Mouse (Mus musculus) forebrain, embryonic 16.5 days (tissue): ENCODE results near the gene Kif9. TPM values are rescaled to one million over a fixed set of nuclear protein-coding genes. Genes with fewer than 3 reads are reported as not detected.

ENCODE experiments used
- ATAC-seq: fragments of 200-750 bp; cut with Nextera tagmentation; 2 replicates; pipeline ENCODE4 v1.8.0; 2017; ENCODE audit warnings: mild to moderate bottlenecking, moderate library complexity
- H3K27ac ChIP-seq: fragments of 300-500 bp; sonication (generic); 2 replicates; pipeline ENCODE4 v1.5.1; 2014; ENCODE audit warnings: low read length, control low read depth
- H3K27me3 ChIP-seq: fragments of 300-500 bp; sonication (generic); replicated peaks from 2 replicates; pipeline ENCODE4 v1.6.1; 2014; ENCODE audit warnings: low read length; ENCODE audit not compliant: control insufficient read depth, insufficient read depth
- H3K36me3 ChIP-seq: fragments of 300-500 bp; sonication (generic); 2 replicates; pipeline ENCODE4 v1.6.1; 2014; ENCODE audit not compliant: control insufficient read depth, insufficient read depth
- H3K4me1 ChIP-seq: fragments of 300-500 bp; sonication (generic); replicated peaks from 2 replicates; pipeline ENCODE4 v1.6.1; 2014; ENCODE audit warnings: low read length; ENCODE audit not compliant: control insufficient read depth, insufficient read depth
- H3K4me2 ChIP-seq: fragments of 300-500 bp; sonication (generic); 2 replicates; pipeline ENCODE4 v1.6.1; 2014; ENCODE audit warnings: mild to moderate bottlenecking, low read length, control low read depth
- H3K4me3 ChIP-seq: fragments of 300-500 bp; sonication (generic); replicated peaks from 2 replicates; pipeline ENCODE4 v1.5.1; 2014; ENCODE audit warnings: mild to moderate bottlenecking, low read length, control low read depth
- H3K9ac ChIP-seq: fragments of 300-500 bp; sonication (generic); replicated peaks from 2 replicates; pipeline ENCODE4 v1.6.1; 2014; ENCODE audit warnings: low read depth, low read length, control low read depth
- H3K9me3 ChIP-seq: fragments of 300-500 bp; sonication (generic); 2 replicates; pipeline ENCODE4 v1.6.1; 2016; ENCODE audit warnings: low read length; ENCODE audit not compliant: control insufficient read depth
- WGBS: fragments of 180-500 bp; shearing (Covaris S2); extraction: QIAGEN DNeasy Blood & Tissue Kit; methylation state at CpG from one replicate; pipeline ENCODE4 v1.1.7; 2014; 5-methylcytosine and 5-hydroxymethylcytosine counted together
- polyA plus RNA-seq: library from polyadenylated mRNA; unstranded; fragments of >200 nt; fragmentation: Nextera tagmentation; extraction: Ambion mirVana; gene quantifications from 2 replicates; pipeline ENCODE4 v1.2.1, GENCODE M21; 2015

Kif9 gene
- polyA plus RNA-seq, 1 experiment from 2014 or later: 3.0 TPM

DNA sequence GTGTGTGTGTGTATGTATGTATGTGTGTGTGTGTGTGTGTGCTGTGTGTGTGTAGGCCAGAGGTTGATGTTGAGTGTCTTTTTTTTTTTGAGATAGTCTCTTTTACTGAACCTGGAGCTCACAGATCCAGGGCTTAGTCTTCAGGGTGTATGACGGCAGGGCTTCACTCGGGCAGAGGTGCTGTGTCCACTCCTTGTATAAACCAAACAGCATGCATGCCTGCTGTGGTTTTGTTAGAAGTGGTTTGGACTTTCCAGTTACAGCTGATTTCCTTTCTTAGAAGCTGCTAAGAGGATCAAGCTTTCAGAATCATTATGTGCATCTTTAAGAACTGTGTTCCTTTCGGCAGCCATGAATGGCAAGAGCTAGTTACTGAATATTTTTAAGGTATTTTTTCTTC lies 18.8 kb upstream of the Kif9 start:
- Histone ChIP-seq H3K27me3 (no peaks in the 10 kb centered on the region), H3K4me2 (no peak overlapping the region), H3K4me3 (no peak overlapping the region), H3K9me3 (no peaks in the 10 kb centered on the region), H3K27ac (no peak overlapping the region), H3K9ac (no peak overlapping the region), H3K4me1 (no peaks in the 10 kb centered on the region), H3K36me3 (no peaks in the 10 kb centered on the region)
- WGBS: 73% methylated on average over 3 of the region's 3 CpGs
- no peak for ATAC-seq

DNA sequence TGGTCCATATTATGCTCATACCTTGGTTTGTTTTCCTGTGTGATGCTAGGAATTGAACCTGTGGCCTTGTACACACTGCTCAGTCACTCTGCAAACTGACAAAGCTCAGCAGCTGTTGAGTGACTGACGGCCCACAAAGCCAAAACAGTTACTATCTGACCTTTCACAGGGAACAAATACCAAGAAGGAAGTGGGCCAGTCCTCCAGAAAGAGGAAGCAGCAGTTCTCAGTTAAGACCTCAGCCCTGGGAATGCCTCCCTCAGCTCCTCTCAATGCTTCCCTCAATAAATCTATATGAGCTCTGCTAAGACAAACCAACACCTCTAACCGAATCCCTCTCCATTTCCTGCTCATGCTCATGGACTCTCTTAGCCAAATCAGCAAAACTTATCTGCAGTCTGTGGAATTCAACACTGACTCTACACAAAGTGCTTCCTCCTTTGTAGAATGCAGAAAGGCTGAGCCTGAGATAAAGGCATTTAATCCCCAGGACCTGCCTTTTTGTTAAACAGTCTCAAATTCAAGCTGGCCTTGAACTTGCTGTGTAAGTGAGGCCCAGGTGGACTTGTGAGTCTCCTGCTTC lies 17.5 kb upstream of the Kif9 start:
- Histone ChIP-seq H3K36me3 (no peaks in the 10 kb centered on the region), H3K27ac (no peak overlapping the region), H3K27me3 (no peaks in the 10 kb centered on the region), H3K4me3 (no peak overlapping the region), H3K9ac (no peak overlapping the region), H3K4me2 (no peak overlapping the region), H3K4me1 (no peaks in the 10 kb centered on the region), H3K9me3 (no peaks in the 10 kb centered on the region)
- WGBS: 82% methylated on average over 2 of the region's 2 CpGs
- no peak for ATAC-seq

GRCm38 (mm10) chr9:110460884-110461815 lies 15.6 kb upstream of the Kif9 start:
- Histone ChIP-seq H3K9ac (no peak overlapping the region), H3K4me2 (no peak overlapping the region), H3K27ac (no peak overlapping the region), H3K4me1 (no peaks in the 10 kb centered on the region), H3K9me3 (no peaks in the 10 kb centered on the region), H3K27me3 (no peaks in the 10 kb centered on the region), H3K4me3 (no peak overlapping the region), H3K36me3 (no peaks in the 10 kb centered on the region)
- ATAC-seq: no peak
- WGBS: 90% methylated on average over 18 of the region's 18 CpGs

GRCm38 (mm10) chr9:110462321-110462720 lies 14.4 kb upstream of the Kif9 start:
- no peak overlapping the region for H3K4me3 ChIP-seq
- ATAC-seq: no peak
- 77% methylated on average over 7 of the region's 7 CpGs for WGBS

GRCm38 (mm10) chr9:110463983-110464591 lies 12.7 kb upstream of the Kif9 start:
- 92% methylated on average over 6 of the region's 6 CpGs for WGBS
- Histone ChIP-seq H3K4me1 (no peaks in the 10 kb centered on the region), H3K4me2 (no peak overlapping the region), H3K36me3 (no peaks in the 10 kb centered on the region), H3K9me3 (no peaks in the 10 kb centered on the region), H3K27me3 (no peaks in the 10 kb centered on the region), H3K4me3 (no peak overlapping the region), H3K27ac (no peak overlapping the region), H3K9ac (no peak overlapping the region)
- no peak for ATAC-seq

More at GRCm38 (mm10) chr9:110462321-110462720, 14.4 kb upstream of the Kif9 start:
- H3K4me2 ChIP-seq: no peak overlapping the region
- no peak overlapping the region for H3K9ac ChIP-seq
- no peaks in the 10 kb centered on the region for H3K36me3 ChIP-seq
- no peak overlapping the region for H3K27ac ChIP-seq
- H3K9me3 ChIP-seq: no peaks in the 10 kb centered on the region
- no peaks in the 10 kb centered on the region for H3K27me3 ChIP-seq
- no peaks in the 10 kb centered on the region for H3K4me1 ChIP-seq

DNA sequence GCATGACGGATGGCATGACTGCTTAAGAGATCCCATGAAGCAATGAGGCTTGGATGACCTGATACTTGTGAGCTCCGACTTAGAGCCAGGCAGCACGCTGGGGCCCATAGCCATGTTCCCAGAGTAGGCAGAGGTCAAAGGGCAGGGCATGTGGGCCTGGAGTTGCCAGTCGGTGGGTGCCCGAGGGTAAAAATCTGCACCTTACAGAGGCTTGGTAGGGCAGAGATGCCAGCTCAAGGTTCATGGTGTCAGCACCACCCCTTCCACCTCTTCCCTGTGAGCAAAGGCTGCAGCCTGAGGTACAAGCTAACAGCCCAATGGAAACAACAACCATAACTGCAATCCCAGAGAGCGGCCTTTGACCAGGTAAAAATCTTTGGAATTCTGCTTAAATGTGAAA lies 11.4 kb upstream of the Kif9 start:
- Histone ChIP-seq H3K4me2 (no peak overlapping the region), H3K36me3 (no peaks in the 10 kb centered on the region), H3K27me3 (no peaks in the 10 kb centered on the region), H3K4me1 (no peaks in the 10 kb centered on the region), H3K4me3 (no peak overlapping the region), H3K27ac (no peak overlapping the region), H3K9me3 (no peaks in the 10 kb centered on the region), H3K9ac (no peak overlapping the region)
- WGBS: 95% methylated on average over 6 of the region's 6 CpGs
- ATAC-seq: no peak

DNA sequence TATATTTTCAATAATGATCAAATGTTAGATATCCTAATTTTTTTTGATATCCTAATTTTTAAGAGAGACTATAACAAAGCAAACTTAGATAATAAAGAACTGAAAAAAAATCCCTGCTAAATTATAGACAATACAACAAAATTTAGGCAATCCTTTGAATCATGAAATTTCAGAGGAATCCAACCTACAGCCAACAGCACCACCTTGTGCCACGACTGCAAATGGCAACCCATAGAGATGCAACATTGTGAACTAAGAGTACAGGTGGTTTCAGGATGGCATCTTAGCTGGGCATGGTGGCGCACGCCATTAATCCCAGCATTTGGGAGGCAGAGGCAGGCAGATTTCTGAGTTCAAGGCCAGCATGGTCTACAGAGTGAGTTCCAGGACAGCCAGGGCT lies 10.6 kb upstream of the Kif9 start:
- H3K9ac ChIP-seq: no peak overlapping the region
- H3K4me3 ChIP-seq: no peak overlapping the region
- WGBS: 89% methylated on average over 3 of the region's 3 CpGs
- H3K27me3 ChIP-seq: no peaks in the 10 kb centered on the region
- ATAC-seq: no peak
- no peaks in the 10 kb centered on the region for H3K4me1 ChIP-seq
- H3K4me2 ChIP-seq: no peak overlapping the region
- no peak overlapping the region for H3K27ac ChIP-seq
- H3K9me3 ChIP-seq: no peaks in the 10 kb centered on the region
- H3K36me3 ChIP-seq: no peaks in the 10 kb centered on the region

DNA sequence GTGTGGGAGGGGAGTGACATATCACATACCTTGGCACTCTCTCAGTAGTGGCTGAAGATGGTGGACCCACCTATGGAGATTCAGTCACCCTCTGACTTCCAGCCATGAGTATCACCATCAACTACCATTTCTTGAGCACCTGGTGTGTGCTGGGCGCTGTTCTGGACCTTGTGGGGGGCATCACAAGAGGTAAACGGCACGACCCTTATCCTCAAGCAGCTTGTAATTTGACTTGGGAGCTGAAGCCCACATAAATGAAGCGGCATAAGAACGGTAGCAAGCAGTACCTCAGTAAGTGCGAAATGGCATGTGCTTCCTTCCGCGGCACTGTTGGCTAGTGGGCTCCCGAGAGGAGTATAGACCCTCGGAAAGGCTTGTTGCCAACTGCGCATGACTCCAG lies 1.2 kb downstream of the Kif9 start:
- 50% methylated on average over 11 of the region's 11 CpGs for WGBS
- ATAC-seq: no peak

GRCm38 (mm10) chr9:110478639-110479038 lies 1.9 kb downstream of the Kif9 start:
- ATAC-seq: no peak
- no peak overlapping the region for H3K27ac ChIP-seq
- peaks cover 11% of the 10 kb centered on the region for H3K4me1 ChIP-seq
- H3K4me3 ChIP-seq: no peak overlapping the region
- 0 out of 2 replicates have a peak, but pooled peaks cover 3% of the 10 kb centered on the region for H3K27me3 ChIP-seq
- WGBS: 77% methylated on average over 4 of the region's 4 CpGs
- H3K36me3 ChIP-seq: no peaks in the 10 kb centered on the region
- no peak overlapping the region for H3K4me2 ChIP-seq
- H3K9ac ChIP-seq: no peak overlapping the region
- no peaks in the 10 kb centered on the region for H3K9me3 ChIP-seq

More for the DNA sequence above, 1.2 kb downstream of the Kif9 start:
- no peaks in the 10 kb centered on the region for H3K9me3 ChIP-seq
- peaks cover 11% of the 10 kb centered on the region for H3K4me1 ChIP-seq
- H3K9ac ChIP-seq: no peak overlapping the region
- no peaks in the 10 kb centered on the region for H3K36me3 ChIP-seq
- 0 out of 2 replicates have a peak, but pooled peaks cover 3% of the 10 kb centered on the region for H3K27me3 ChIP-seq
- no peak overlapping the region for H3K4me2 ChIP-seq
- H3K27ac ChIP-seq: no peak overlapping the region
- no peak overlapping the region for H3K4me3 ChIP-seq
